Mouse (Mus musculus) heart, adult 2 months (tissue): ENCODE results near the gene Dph2.

Experiments used
- CTCF ChIP-seq: fragments of 200-600 bp; IDR thresholded peaks from 2 replicates; pipeline ENCODE4 v1.8.1; 2022; ENCODE audit warnings: antibody characterized with exemption, mild to moderate bottlenecking, moderate library complexity
- EP300 ChIP-seq: fragments of 200-500 bp; IDR thresholded peaks from 2 replicates; pipeline ENCODE4 v1.6.1; 2011; ENCODE audit warnings: low read depth, low read length, control low read depth; ENCODE audit not compliant: insufficient read depth

GRCm38 (mm10) chr4:117933248-117933647 lies 41.4 kb upstream of the Dph2 start:
- no peak for TF ChIP-seq EP300
- TF ChIP-seq CTCF, result no peak
